In genomic region chr4:151310773-151311172, GRCm38 (mm10) we compare ENCODE assay signal across 19 mouse cellular contexts.
A peak's percentile ranks its signal among the peaks of the same experiment; 100 is the strongest.
DNase-seq lines count a peak whose midpoint lies in the region; ATAC-seq and TF ChIP-seq lines count a peak whose summit lies in the region.
"Had no signal": no experiment of that assay in that cellular context is flagged by ENCODE, and none has a peak within 500 bp of the region (broad histone marks: within the 10 kb centered on the region; RNA-seq: fewer than 3 reads in every experiment).

No protein-coding gene starts in this region.

- no peaks in the 10 kb centered on the region for H3K27me3 ChIP-seq in hindbrain, embryonic 14.5 days (ENCODE audit: control insufficient read depth, insufficient read depth, low read length)
- H3K27me3 ChIP-seq in hindbrain, postnatal 0 days (ENCODE audit: insufficient read depth, low read length): no peaks in the 10 kb centered on the region; the same call in 1 of the 2 replicates
- H3K27me3 ChIP-seq in kidney, embryonic 15.5 days: no peaks in the 10 kb centered on the region
- H3K27me3 ChIP-seq in kidney, adult 2 months (replicated peaks; ENCODE audit: control insufficient read depth, insufficient read depth, low read length): no peaks in the 10 kb centered on the region
- no peaks in the 10 kb centered on the region for H3K27me3 ChIP-seq in neural tube, embryonic 11.5 days (ENCODE audit: control insufficient read depth, insufficient read depth, low read length)
- no peaks in the 10 kb centered on the region for H3K27me3 ChIP-seq in stomach, embryonic 16.5 days (ENCODE audit: control insufficient read depth, insufficient read depth, low read length)
- H3K27me3 ChIP-seq: CH12.LX; forebrain, embryonic 13.5 days; liver, embryonic 13.5 days; Patski had no signal

- peaks cover 26% of the 10 kb centered on the region for H3K4me1 ChIP-seq in hindbrain, embryonic 14.5 days (replicated peaks; ENCODE audit: control insufficient read depth, insufficient read depth, low read length)
- 0 out of 2 replicates have a peak, but pooled peaks cover 5% of the 10 kb centered on the region for H3K4me1 ChIP-seq in hindbrain, postnatal 0 days (ENCODE audit: insufficient read depth, low read length)
- peaks cover 38% of the 10 kb centered on the region for H3K4me1 ChIP-seq in kidney, embryonic 15.5 days
- H3K4me1 ChIP-seq in kidney, adult 2 months (ENCODE audit: control insufficient read depth, insufficient read depth, low read length): no peaks in the 10 kb centered on the region
- H3K4me1 ChIP-seq in neural tube, embryonic 11.5 days (ENCODE audit: control insufficient read depth, insufficient read depth, low read length): peaks cover 9% of the 10 kb centered on the region
- peaks cover 10% of the 10 kb centered on the region for H3K4me1 ChIP-seq in stomach, embryonic 16.5 days (ENCODE audit: control insufficient read depth, insufficient read depth, low read length)
- H3K4me1 ChIP-seq: liver, embryonic 13.5 days had no signal

- no peak overlapping the region for H3K4me3 ChIP-seq in hindbrain, embryonic 14.5 days (replicated peaks; ENCODE audit: low read length)
- H3K4me3 ChIP-seq in hindbrain, postnatal 0 days (ENCODE audit: low read length): no peak overlapping the region
- H3K4me3 ChIP-seq in kidney, embryonic 15.5 days (replicated peaks): no peak overlapping the region
- H3K4me3 ChIP-seq in kidney, adult 2 months (ENCODE audit: insufficient read depth, low read depth, low read length): no peak overlapping the region
- H3K4me3 ChIP-seq in neural tube, embryonic 11.5 days (ENCODE audit: low read depth, low read length): no peak overlapping the region
- H3K4me3 ChIP-seq in stomach, embryonic 16.5 days (replicated peaks; ENCODE audit: low read length): no peak overlapping the region
- H3K4me3 ChIP-seq: forebrain, embryonic 13.5 days; limb, embryonic 13.5 days; liver, embryonic 13.5 days had no signal

- peak overlapping the region; percentile 69; the same call in 1 of the 2 replicates for H3K27ac ChIP-seq in hindbrain, embryonic 14.5 days
- H3K27ac ChIP-seq in hindbrain, postnatal 0 days: no peak overlapping the region
- peak overlapping the region; percentile 85 for H3K27ac ChIP-seq in kidney, embryonic 15.5 days
- H3K27ac ChIP-seq in kidney, adult 2 months (ENCODE audit: insufficient read depth, low read depth, low read length): no peak overlapping the region
- peak overlapping the region; percentile 56 for H3K27ac ChIP-seq in neural tube, embryonic 11.5 days (ENCODE audit: low read depth, low read length)
- peak overlapping the region; percentile 62; the same call in 1 of the 2 replicates for H3K27ac ChIP-seq in stomach, embryonic 16.5 days (ENCODE audit: low read length)
- H3K27ac ChIP-seq: forebrain, embryonic 13.5 days; limb, embryonic 13.5 days; liver, embryonic 13.5 days had no signal

- ATAC-seq in hindbrain, embryonic 14.5 days (ENCODE audit: low FRiP score): no peak
- ATAC-seq in hindbrain, postnatal 0 days: no peak
- ATAC-seq in kidney, embryonic 15.5 days (replicated peaks; ENCODE audit: low FRiP score): no peak
- ATAC-seq in neural tube, embryonic 11.5 days (ENCODE audit: insufficient read depth, low FRiP score, low TSS enrichment): no peak
- ATAC-seq in stomach, embryonic 16.5 days (ENCODE audit: insufficient read depth, low FRiP score): no peak
- ATAC-seq: forebrain, embryonic 13.5 days; inflammation-experienced regulatory T-cells, adult 6 months; Patski had no signal

- no peaks in the 10 kb centered on the region for H3K9me3 ChIP-seq in hindbrain, embryonic 14.5 days (ENCODE audit: control insufficient read depth, low read length)
- no peaks in the 10 kb centered on the region for H3K9me3 ChIP-seq in hindbrain, postnatal 0 days (ENCODE audit: low read length)
- no peaks in the 10 kb centered on the region for H3K9me3 ChIP-seq in kidney, embryonic 15.5 days (replicated peaks)
- H3K9me3 ChIP-seq in neural tube, embryonic 11.5 days (ENCODE audit: control insufficient read depth, low read length): no peaks in the 10 kb centered on the region
- H3K9me3 ChIP-seq in stomach, embryonic 16.5 days (replicated peaks; ENCODE audit: control insufficient read depth, low read length): no peaks in the 10 kb centered on the region
- H3K9me3 ChIP-seq: forebrain, embryonic 13.5 days; limb, embryonic 13.5 days; liver, embryonic 13.5 days had no signal

- WGBS in hindbrain, embryonic 14.5 days: 81% methylated on average over 8 of the region's 8 CpGs
- 72% methylated on average over 8 of the region's 8 CpGs for WGBS in hindbrain, postnatal 0 days
- 67% methylated on average over 8 of the region's 8 CpGs for WGBS in kidney, embryonic 15.5 days
- 84% methylated on average over 8 of the region's 8 CpGs for WGBS in kidney, adult 2 months
- WGBS in neural tube, embryonic 11.5 days: 86% methylated on average over 8 of the region's 8 CpGs
- WGBS in stomach, embryonic 16.5 days: 74% methylated on average over 8 of the region's 8 CpGs

- no peak for TF ChIP-seq CTCF in hindbrain, postnatal 0 days (IDR thresholded peaks at IDR 0.05; ENCODE audit: low read depth)
- TF ChIP-seq CTCF in kidney, adult 2 months (conservative IDR thresholded peaks at IDR 0.05; ENCODE audit: insufficient read depth, insufficient read length, low read depth, low read length): no peak

- no peaks in the 10 kb centered on the region for H3K36me3 ChIP-seq in hindbrain, embryonic 14.5 days (replicated peaks; ENCODE audit: control insufficient read depth, insufficient read depth)
- H3K36me3 ChIP-seq in hindbrain, postnatal 0 days (ENCODE audit: insufficient read depth, low read length): no peaks in the 10 kb centered on the region
- no peaks in the 10 kb centered on the region for H3K36me3 ChIP-seq in kidney, embryonic 15.5 days
- no peaks in the 10 kb centered on the region for H3K36me3 ChIP-seq in kidney, adult 2 months (ENCODE audit: control insufficient read depth, insufficient read depth, low read length)
- no peaks in the 10 kb centered on the region for H3K36me3 ChIP-seq in neural tube, embryonic 11.5 days (ENCODE audit: control insufficient read depth, insufficient read depth, low read length)
- H3K36me3 ChIP-seq in stomach, embryonic 16.5 days (ENCODE audit: control insufficient read depth, insufficient read depth, low read length): no peaks in the 10 kb centered on the region
- H3K36me3 ChIP-seq: G1E; limb, embryonic 13.5 days; liver, embryonic 13.5 days had no signal

- H3K4me2 ChIP-seq in hindbrain, embryonic 14.5 days (replicated peaks): no peak overlapping the region
- H3K4me2 ChIP-seq in hindbrain, postnatal 0 days (ENCODE audit: low read depth, low read length): no peak overlapping the region
- no peak overlapping the region for H3K4me2 ChIP-seq in kidney, embryonic 15.5 days
- H3K4me2 ChIP-seq in neural tube, embryonic 11.5 days (ENCODE audit: low read depth): no peak overlapping the region
- H3K4me2 ChIP-seq in stomach, embryonic 16.5 days (ENCODE audit: low read depth, low read length): no peak overlapping the region
- H3K4me2 ChIP-seq: forebrain, embryonic 13.5 days; limb, embryonic 13.5 days; liver, embryonic 13.5 days; lung, embryonic 14.5 days had no signal

- DNase-seq in hindbrain, embryonic 14.5 days (ENCODE audit: low spot score): no peak
- no peak for DNase-seq in hindbrain, postnatal 0 days (ENCODE audit: low spot score)
- DNase-seq in kidney, adult 2 months: no peak
- DNase-seq in neural tube, embryonic 11.5 days (ENCODE audit: low spot score): no peak
- no peak for DNase-seq in neural tube, embryonic 10.5 days (ENCODE audit: extremely low spot score, low spot score)
- DNase-seq: adrenal gland, postnatal 36 days; B cell, adult 2 months; layer of hippocampus, postnatal 36 days; liver, embryonic 13.5 days; lung, embryonic 14.5 days; lung, postnatal 4 days had no signal

- no peak overlapping the region; the same call in 1 of the 2 replicates for H3K9ac ChIP-seq in hindbrain, embryonic 14.5 days
- H3K9ac ChIP-seq in hindbrain, postnatal 0 days (replicated peaks; ENCODE audit: low read length): no peak overlapping the region
- H3K9ac ChIP-seq in kidney, embryonic 15.5 days: no peak overlapping the region
- no peak overlapping the region for H3K9ac ChIP-seq in neural tube, embryonic 11.5 days (ENCODE audit: low read length)
- no peak overlapping the region for H3K9ac ChIP-seq in stomach, embryonic 16.5 days (ENCODE audit: low read length)
- H3K9ac ChIP-seq: forebrain, embryonic 13.5 days; limb, embryonic 13.5 days; liver, embryonic 13.5 days; lung, embryonic 14.5 days had no signal

- TF ChIP-seq POLR2A in kidney, adult 2 months (IDR thresholded peaks at IDR 0.05; ENCODE audit: low read depth, low read length): no peak

Comparison
In these comparisons a context has a peak if more than half of its experiments do, and no peak if none do; other contexts are left out.
1. H3K27ac ChIP-seq: peak in hindbrain, embryonic 14.5 days (single experiment), kidney, embryonic 15.5 days (single experiment), neural tube, embryonic 11.5 days (single experiment) and stomach, embryonic 16.5 days (single experiment); none in hindbrain, postnatal 0 days (single experiment) and kidney, adult 2 months (single experiment).